Mouse (Mus musculus) left cerebral cortex, postnatal 10 days (tissue): Measurements from ENCODE around the gene Ccdc60. TPM values are rescaled to one million over a fixed set of nuclear protein-coding genes. Genes with fewer than 3 reads are reported as not detected.
"Not testable (repeated sequence)": the region's sequence is repeated elsewhere in the genome, so short reads cannot be mapped to it uniquely, and the experiment has no call there.

Experiments used
- DNase-seq, 2 experiments: peaks; one replicate each; pipeline ENCODE4 v3.0.0; 2021 to 2022; ENCODE audit warnings: low spot score in 2 of 2, mixed read lengths in 1 of 2; ENCODE audit errors: extremely low spot score in 1 of 2
- intact Hi-C: fragments of 180-260 bp; cut with DNase I; formaldehyde crosslinking; loops from one replicate; pipeline ENCODE4 v1.15.1; 2025
- total RNA-seq, 2 experiments: library from RNA; stranded (reverse); gene quantifications; 2 replicates each; pipeline ENCODE4 v1.2.3; 2021

Ccdc60 gene
- total RNA-seq, 2 experiments from 2014 or later, result 0.09 to 0.41 TPM

- no peak for DNase-seq
- intact Hi-C loops, result no loop called here
Observed at GRCm38 (mm10) chr5:116212706-116213105, 76.1 kb downstream of the Ccdc60 start.

- intact Hi-C loops, result no loop called here
- DNase-seq, result no peak
Observed at GRCm38 (mm10) chr5:116209378-116210091, 79.2 kb downstream of the Ccdc60 start.

- peak in 1 of 2 experiments; percentile 51 for DNase-seq
- intact Hi-C loops, result no loop called here
Observed at GRCm38 (mm10) chr5:116208741-116209368, 79.9 kb downstream of the Ccdc60 start.

- DNase-seq, result no peak
- intact Hi-C loops, result no loop called here
Observed at GRCm38 (mm10) chr5:116202692-116203091, 86.1 kb downstream of the Ccdc60 start.

GRCm38 (mm10) chr5:116194499-116194898 lies 94.3 kb downstream of the Ccdc60 start:
- no peak for DNase-seq
- intact Hi-C loops, result no loop called here

GRCm38 (mm10) chr5:116192693-116193092 lies 96.1 kb downstream of the Ccdc60 start:
- no peak for DNase-seq
- intact Hi-C loops, result no loop called here

- DNase-seq, result no peak
- intact Hi-C loops, result no loop called here
Observed at GRCm38 (mm10) chr5:116191596-116191995, 97.2 kb downstream of the Ccdc60 start.

GRCm38 (mm10) chr5:116189818-116190217 lies 99.0 kb downstream of the Ccdc60 start:
- DNase-seq, result no peak
- intact Hi-C loops, result no loop called here

GRCm38 (mm10) chr5:116180594-116180993 lies 108.2 kb downstream of the Ccdc60 start:
- DNase-seq, result no peak
- intact Hi-C loops, result no loop called here

GRCm38 (mm10) chr5:116171721-116172120 lies 117.1 kb downstream of the Ccdc60 start:
- DNase-seq, result no peak
- intact Hi-C loops, result no loop called here

- intact Hi-C loops, result no loop called here
- no peak for DNase-seq
Observed at GRCm38 (mm10) chr5:116166965-116167364, 121.8 kb downstream of the Ccdc60 start.

- DNase-seq, result peak in 1 of 2 experiments; percentile 4
- intact Hi-C loops, result no loop called here
Observed at GRCm38 (mm10) chr5:116165203-116165888, 123.4 kb downstream of the Ccdc60 start.

- no peak for DNase-seq
- intact Hi-C loops, result no loop called here
Observed at GRCm38 (mm10) chr5:116154811-116155210, 134.0 kb downstream of the Ccdc60 start.

- DNase-seq, intact Hi-C loops: not testable (repeated sequence)
Observed at GRCm38 (mm10) chr5:116146446-116146845, 142.3 kb downstream of the Ccdc60 start.

GRCm38 (mm10) chr5:116144711-116145110 lies 144.1 kb downstream of the Ccdc60 start:
- intact Hi-C loops, result no loop called here
- no peak for DNase-seq

- no peak for DNase-seq
- intact Hi-C loops, result no loop called here
Observed at GRCm38 (mm10) chr5:116140682-116141081, 148.1 kb downstream of the Ccdc60 start.

- intact Hi-C loops, result loop anchor here (2.0 to 10.0 kb wide), 6 partner anchors 91 to 971 kb away; partner anchors contain the start of gene Srrm4
- peak; percentile 83 to 85 for DNase-seq
Observed at GRCm38 (mm10) chr5:116123344-116123743, 165.4 kb downstream of the Ccdc60 start.

- DNase-seq, result peak in 1 of 2 experiments; percentile 54
- intact Hi-C loops, result no loop called here
Observed at GRCm38 (mm10) chr5:116116567-116116966, 172.2 kb downstream of the Ccdc60 start.

GRCm38 (mm10) chr5:116116110-116116509 lies 172.7 kb downstream of the Ccdc60 start:
- DNase-seq, result no peak
- intact Hi-C loops, result no loop called here
